Mouse (Mus musculus) small intestine, adult 2 months (tissue): ENCODE measurements around the gene Gad2.

Experiments used
- CTCF ChIP-seq: fragments of 200-500 bp; IDR thresholded peaks from 2 replicates; pipeline ENCODE4 v1.5.1; 2012; ENCODE audit warnings: low read depth, mild to moderate bottlenecking, control low read depth, inconsistent platforms, low read length, moderate library complexity, mixed read lengths; ENCODE audit not compliant: insufficient replicate concordance, insufficient read length; ENCODE audit errors: extremely low read depth
- POLR2A ChIP-seq: fragments of 200-500 bp; IDR thresholded peaks from 2 replicates; pipeline ENCODE4 v1.6.1; 2012; ENCODE audit warnings: low read depth, mild to moderate bottlenecking, control low read depth, inconsistent platforms, low read length, moderate library complexity

GRCm38 (mm10) chr2:22740441-22740840 lies 118.4 kb downstream of the Gad2 start:
- TF ChIP-seq CTCF (no peak), POLR2A (no peak)
